Mouse (Mus musculus): Measurements from ENCODE around the gene She. TPM values are rescaled to one million over a fixed set of nuclear protein-coding genes. Genes with fewer than 3 reads are reported as not detected.
"Not testable (repeated sequence)": the region's sequence is repeated elsewhere in the genome, so short reads cannot be mapped to it uniquely, and the experiment has no call there.

She gene
- total RNA-seq, 1 experiment from 2014 or later = not detected

DNA sequence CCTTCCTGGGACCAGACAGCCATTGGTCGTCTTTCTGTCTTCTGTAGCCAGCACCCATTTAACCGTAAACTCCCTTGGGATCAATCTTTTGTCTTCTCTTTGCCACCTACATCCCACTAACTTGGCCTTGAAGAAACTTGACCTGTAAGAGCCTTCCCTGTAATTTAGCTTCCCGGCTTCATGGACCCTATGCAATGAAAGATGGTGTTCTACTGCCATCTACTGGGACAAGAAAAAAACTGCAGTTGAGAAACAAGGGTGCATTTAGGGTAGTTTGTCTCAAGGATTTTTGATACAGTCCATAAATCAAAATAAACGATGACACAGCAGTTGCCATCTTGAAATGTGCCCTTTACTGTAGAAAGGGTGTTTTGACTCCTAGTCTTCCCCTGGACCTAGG is 27.0 kb downstream of the She start:
- ATAC-seq (replicated peaks; ENCODE audit: insufficient number of reproducible peaks, low FRiP score, low TSS enrichment, poor library complexity, severe bottlenecking) = peak; percentile 29; the same call in 1 of the 2 replicates

DNA sequence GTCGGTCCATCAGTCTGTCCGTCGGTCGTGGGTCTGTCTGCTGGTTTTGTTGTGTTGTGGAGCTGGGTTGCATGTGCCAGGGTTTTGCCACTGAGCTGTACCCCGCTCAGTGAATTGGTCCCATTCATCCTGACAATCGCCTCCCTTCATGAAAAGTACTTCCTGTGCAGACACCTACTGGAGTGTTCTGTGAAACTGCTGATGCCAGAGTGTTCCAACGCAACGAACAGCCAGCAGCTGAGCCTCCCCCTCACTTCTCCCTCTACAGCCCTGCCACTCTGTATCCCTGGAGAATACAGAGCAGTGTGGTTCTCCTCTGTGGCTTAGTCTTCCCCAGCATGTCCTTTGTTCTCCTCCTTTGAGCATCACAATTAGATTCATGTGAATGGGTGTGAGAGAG is 27.7 kb downstream of the She start:
- no peak for ATAC-seq (replicated peaks; ENCODE audit: insufficient number of reproducible peaks, low FRiP score, low TSS enrichment, poor library complexity, severe bottlenecking)

GRCm38 (mm10) chr3:89859936-89860335 is 28.8 kb downstream of the She start:
- ATAC-seq (replicated peaks; ENCODE audit: insufficient number of reproducible peaks, low FRiP score, low TSS enrichment, poor library complexity, severe bottlenecking) = no peak

GRCm38 (mm10) chr3:89860343-89860742 is 29.2 kb downstream of the She start:
- no peak for ATAC-seq (replicated peaks; ENCODE audit: insufficient number of reproducible peaks, low FRiP score, low TSS enrichment, poor library complexity, severe bottlenecking)

DNA sequence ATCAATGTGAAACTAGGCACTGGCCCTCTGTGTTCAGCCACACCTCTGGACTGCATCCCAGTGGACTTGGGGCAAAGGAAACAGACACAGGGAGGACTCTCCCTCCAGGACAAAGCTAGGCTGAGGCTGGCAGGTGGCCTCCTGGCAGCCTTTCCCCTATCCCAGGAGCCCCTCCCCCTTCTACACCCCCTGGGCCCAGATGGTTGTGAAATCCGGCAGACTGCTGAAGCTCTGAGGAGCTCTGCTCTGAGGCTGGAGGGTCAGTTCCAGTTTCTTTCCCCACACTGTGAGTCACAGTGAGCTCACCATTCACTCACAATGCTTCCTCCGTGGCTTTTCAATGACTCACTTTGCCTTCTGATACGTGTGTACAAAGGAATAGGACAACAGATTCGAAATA is 29.9 kb downstream of the She start:
- ATAC-seq (replicated peaks; ENCODE audit: insufficient number of reproducible peaks, low FRiP score, low TSS enrichment, poor library complexity, severe bottlenecking) = peak; percentile 68

DNA sequence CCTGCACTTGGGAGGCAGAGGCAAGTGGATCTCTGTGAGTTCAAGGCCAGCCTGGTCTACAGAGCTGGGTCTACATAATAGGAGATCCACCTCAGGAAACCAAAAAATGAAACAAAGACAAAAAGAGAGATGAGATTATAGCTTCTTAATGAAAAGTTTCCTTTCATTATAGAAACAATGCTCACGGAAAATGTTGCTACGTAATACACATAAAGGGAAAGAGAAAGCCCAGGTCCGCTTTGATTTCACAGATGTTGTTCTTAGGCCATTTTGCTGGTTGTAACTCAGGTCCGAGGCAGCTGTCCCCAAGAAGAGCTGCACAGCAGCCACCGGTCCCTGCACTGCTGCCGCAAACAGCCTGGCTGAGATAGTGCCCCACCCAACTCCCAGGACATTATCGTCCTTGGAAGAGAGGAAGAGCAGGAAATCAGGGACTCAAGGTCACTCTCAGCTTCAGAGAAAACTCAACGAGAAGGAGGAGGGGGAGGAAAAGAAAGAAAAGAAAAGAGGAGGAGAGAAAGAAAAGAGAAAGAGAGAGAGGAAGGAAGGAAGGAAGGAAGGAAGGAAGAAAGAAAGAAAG is 31.1 kb downstream of the She start:
- ATAC-seq (replicated peaks; ENCODE audit: insufficient number of reproducible peaks, low FRiP score, low TSS enrichment, poor library complexity, severe bottlenecking) = no peak

DNA sequence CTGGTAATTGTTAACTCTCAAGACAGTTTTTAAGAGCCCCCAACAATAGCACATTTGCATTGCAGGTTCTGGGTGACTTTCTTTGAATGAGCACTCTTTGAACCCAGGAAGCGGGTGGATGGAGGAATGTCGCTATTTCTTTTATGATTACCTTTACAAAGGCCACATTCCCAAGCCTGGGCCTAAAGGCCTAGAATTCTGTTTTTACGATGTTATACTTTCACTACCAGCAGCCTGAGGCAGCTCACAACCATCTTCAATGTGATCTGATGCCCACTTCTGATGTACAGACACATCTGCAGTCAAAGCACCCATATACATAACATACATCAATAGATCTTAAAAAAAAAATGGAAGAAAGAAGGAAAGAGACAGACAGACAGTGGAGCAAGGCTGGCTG is 32.1 kb downstream of the She start:
- not testable (repeated sequence) for ATAC-seq (replicated peaks; ENCODE audit: insufficient number of reproducible peaks, low FRiP score, low TSS enrichment, poor library complexity, severe bottlenecking)

GRCm38 (mm10) chr3:89863716-89864509 is 32.7 kb downstream of the She start:
- 0 out of 2 replicates have a peak, but pooled peaks have one; percentile 12 for ATAC-seq (replicated peaks; ENCODE audit: insufficient number of reproducible peaks, low FRiP score, low TSS enrichment, poor library complexity, severe bottlenecking)

GRCm38 (mm10) chr3:89865020-89865419 is 33.9 kb downstream of the She start:
- ATAC-seq (replicated peaks; ENCODE audit: insufficient number of reproducible peaks, low FRiP score, low TSS enrichment, poor library complexity, severe bottlenecking) = no peak

DNA sequence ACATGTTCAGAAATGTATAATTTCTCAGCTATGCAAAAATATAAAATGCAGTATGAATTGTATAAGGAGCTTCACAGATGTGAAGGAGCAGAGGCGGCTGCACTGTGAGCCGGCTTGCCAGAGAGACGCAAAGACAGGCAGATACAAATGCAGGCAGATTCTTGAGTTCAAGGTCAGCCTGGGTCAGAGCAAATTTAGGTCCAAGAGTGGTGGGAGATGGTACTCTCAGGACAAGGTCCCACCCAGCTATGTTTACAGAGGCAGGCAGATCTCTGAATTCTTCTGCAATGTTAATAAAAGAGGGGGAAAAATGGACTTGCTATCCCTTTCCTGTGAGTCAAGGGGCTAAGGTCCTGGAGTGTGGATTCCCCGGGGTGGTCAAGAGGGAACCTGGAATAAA is 34.6 kb downstream of the She start:
- no peak for ATAC-seq (replicated peaks; ENCODE audit: insufficient number of reproducible peaks, low FRiP score, low TSS enrichment, poor library complexity, severe bottlenecking)

GRCm38 (mm10) chr3:89867651-89868050 is 36.5 kb downstream of the She start:
- no peak for ATAC-seq (replicated peaks; ENCODE audit: insufficient number of reproducible peaks, low FRiP score, low TSS enrichment, poor library complexity, severe bottlenecking)

DNA sequence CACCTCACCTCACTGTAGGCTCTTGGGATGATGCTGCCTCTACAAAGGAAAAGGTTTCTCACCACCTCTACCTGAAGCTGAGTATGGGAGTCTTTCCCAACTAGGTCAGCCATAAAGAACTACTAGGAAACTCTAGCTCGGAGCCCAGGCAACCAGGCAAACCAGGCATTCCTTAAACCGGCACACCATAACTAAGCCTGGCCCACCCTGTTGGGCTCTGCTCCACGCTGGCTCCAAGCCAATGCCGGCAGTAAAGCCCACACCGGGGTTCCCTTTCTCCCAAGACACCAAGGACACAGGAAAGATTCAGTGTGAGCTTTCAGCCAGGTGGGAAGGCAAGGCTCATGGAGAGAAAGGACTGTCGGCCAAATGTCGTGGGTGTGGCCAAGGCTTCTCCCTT is 37.2 kb downstream of the She start:
- ATAC-seq (replicated peaks; ENCODE audit: insufficient number of reproducible peaks, low FRiP score, low TSS enrichment, poor library complexity, severe bottlenecking) = no peak

DNA sequence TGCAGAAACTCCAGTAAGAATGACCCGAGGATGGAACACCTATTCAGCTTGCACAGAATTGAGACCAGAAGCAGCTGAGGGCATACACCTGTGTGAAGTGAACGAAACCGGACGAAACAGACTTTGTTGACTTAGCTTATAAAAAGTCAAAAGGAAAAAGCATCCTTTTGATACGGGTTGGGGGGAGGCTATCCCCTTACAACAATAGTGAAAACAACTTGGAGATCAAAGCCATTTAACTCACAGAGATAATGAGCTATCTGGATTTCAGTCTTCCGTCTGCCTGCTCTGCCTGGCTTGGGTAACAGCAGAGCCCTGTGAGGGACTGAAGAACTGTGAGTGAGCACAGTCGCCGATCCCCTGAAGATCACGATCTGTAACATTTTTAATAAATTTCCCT is 37.8 kb downstream of the She start:
- ATAC-seq (replicated peaks; ENCODE audit: insufficient number of reproducible peaks, low FRiP score, low TSS enrichment, poor library complexity, severe bottlenecking) = no peak

GRCm38 (mm10) chr3:89869556-89869955 is 38.4 kb downstream of the She start:
- no peak for ATAC-seq (replicated peaks; ENCODE audit: insufficient number of reproducible peaks, low FRiP score, low TSS enrichment, poor library complexity, severe bottlenecking)

DNA sequence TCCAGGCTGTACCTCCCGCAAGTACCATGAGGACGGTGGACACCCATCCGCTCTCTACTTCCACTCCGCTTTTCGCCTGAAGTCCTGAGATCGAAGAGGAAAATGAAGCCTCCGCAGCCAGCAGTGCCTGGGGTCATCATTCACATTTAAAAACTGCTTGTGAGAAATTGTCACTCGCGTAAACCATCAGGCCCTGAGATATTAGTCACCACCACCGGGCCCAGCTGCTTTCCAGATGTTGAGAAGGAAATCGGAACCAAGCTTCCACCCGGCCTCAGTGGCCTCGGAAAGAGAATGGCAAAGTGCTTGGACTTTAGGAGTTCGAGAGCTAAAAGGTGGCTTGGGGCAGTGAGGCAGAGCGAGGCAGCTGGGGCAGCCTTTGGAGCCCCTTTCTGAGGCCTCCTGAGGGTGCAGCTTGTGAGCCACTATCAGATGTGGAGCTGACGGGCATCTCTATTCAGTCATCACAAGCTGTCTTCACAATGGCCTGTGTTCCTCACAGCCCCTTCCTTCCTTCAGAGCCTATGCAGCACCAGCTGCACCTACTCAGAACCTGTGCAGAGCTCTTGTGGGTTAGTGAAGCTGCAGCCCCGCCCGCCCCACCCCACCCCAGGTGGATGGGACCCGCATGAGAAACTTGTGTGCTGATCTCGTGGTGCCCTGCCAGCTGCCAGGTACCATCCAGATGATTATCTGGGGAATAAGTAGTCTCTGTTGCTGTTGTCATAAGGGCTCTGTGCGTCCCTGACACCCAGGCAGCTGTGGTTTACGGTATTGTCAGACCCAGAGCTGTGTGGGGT is 39.5 kb downstream of the She start:
- no peak for ATAC-seq (replicated peaks; ENCODE audit: insufficient number of reproducible peaks, low FRiP score, low TSS enrichment, poor library complexity, severe bottlenecking)

DNA sequence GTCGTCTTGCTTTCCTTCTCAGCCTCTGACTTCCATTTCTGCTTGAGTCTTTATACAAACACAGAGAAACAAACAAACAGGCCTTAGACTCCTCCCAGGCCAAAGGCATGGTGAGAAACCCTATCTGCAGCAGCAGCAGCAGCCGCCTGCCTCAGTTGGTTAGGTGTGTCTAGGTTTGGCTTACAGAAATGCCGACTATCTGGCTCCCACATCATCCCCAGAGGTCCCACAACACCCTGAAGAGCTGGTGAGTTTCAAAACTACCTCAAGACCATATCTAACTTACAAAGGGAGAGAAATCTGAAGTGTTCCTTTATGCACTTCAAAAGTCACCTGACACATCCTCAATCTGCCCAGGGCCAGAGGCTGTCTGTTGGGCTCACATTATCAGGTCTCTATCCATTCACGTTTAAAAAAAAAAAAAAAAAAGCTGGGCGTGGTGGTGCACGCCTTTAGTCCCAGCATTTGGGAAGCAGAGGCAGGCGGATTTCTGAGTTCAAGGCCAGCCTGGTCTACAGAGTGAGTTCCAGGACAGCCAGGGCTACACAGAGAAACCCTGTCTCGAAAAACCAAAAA is 40.3 kb downstream of the She start:
- no peak for ATAC-seq (replicated peaks; ENCODE audit: insufficient number of reproducible peaks, low FRiP score, low TSS enrichment, poor library complexity, severe bottlenecking)

GRCm38 (mm10) chr3:89872209-89872608 is 41.0 kb downstream of the She start:
- ATAC-seq (replicated peaks; ENCODE audit: insufficient number of reproducible peaks, low FRiP score, low TSS enrichment, poor library complexity, severe bottlenecking) = peak; percentile 55; the same call in 1 of the 2 replicates

GRCm38 (mm10) chr3:89872684-89873083 is 41.5 kb downstream of the She start:
- no peak for ATAC-seq (replicated peaks; ENCODE audit: insufficient number of reproducible peaks, low FRiP score, low TSS enrichment, poor library complexity, severe bottlenecking)

- ATAC-seq (replicated peaks; ENCODE audit: insufficient number of reproducible peaks, low FRiP score, low TSS enrichment, poor library complexity, severe bottlenecking) = no peak
Observed at GRCm38 (mm10) chr3:89874076-89874475, 42.9 kb downstream of the She start.

Data from monocyte, adult 5-6 weeks (primary cell).